ENCODE assay signal across 8 mouse cellular contexts in the genomic region with DNA sequence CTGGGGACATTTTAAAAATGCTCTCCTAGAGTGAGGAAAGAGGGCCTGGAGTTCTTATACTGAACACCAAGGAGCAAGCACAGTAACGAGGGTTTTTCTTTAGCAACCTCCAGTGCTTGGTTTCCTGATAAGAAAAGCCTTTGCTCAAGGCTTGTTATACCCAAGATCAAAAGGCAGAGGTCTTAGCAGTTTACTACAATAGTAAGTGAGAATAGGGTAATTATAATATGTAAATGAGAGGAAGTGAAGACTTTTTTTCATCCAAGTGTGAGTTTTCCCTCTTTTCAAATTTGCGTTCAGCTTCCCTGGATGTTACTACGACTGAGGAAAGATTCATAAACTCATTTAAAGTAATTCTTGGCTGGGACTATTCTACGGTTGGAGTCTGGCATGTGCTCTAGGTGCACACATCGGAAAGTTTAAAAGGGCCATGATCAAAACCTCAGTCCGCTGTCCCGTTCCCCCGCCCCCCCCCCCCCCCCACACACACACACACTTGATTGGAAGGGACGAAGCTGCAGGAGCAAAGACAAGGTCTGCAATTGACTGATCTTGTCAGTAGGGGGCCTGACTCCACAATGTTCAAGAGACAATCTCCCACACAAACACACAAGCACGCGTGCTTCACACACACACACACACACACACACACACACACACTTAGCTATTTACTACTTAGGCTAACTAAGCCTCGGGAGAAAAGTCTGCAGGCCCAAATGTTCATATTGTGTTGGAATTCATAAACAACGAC. TPM values are rescaled to one million over a fixed set of nuclear protein-coding genes. Genes with fewer than 3 reads are reported as not detected.
DNase-seq lines count a peak whose midpoint lies in the region; ATAC-seq lines count a peak whose summit lies in the region.

No protein-coding gene starts in this region.

- no peaks in the 10 kb centered on the region for H3K9me3 ChIP-seq in hindbrain, embryonic 15.5 days

- peak overlapping the region; percentile 95 for H3K4me2 ChIP-seq in hindbrain, embryonic 15.5 days

- H3K4me1 ChIP-seq in hindbrain, embryonic 15.5 days (replicated peaks), result peaks cover 38% of the 10 kb centered on the region

- ATAC-seq in hindbrain, embryonic 15.5 days (ENCODE audit: low FRiP score, low read depth), result no peak

- no peaks in the 10 kb centered on the region for H3K36me3 ChIP-seq in hindbrain, embryonic 15.5 days

- no peak overlapping the region for H3K9ac ChIP-seq in hindbrain, embryonic 15.5 days

- DNase-seq in urinary bladder, postnatal 25 days (ENCODE audit: low spot score), result peak; percentile 20
- DNase-seq in urinary bladder, postnatal 10 days (ENCODE audit: low spot score), result no peak
- peak; percentile 81 to 82 for DNase-seq in cerebellum, postnatal 14 days
- peak; percentile 77 for DNase-seq in gastrocnemius, adult 18-20 months (ENCODE audit: low spot score)
- peak; percentile 44 to 58 for DNase-seq in layer of hippocampus, postnatal 36 days
- peak; percentile 91 for DNase-seq in lung, postnatal 36 days
- peak; percentile 43 for DNase-seq in right cerebral cortex, postnatal 14 days

- peak overlapping the region; percentile 72 for H3K4me3 ChIP-seq in hindbrain, embryonic 15.5 days

- peaks cover 39% of the 10 kb centered on the region for H3K27me3 ChIP-seq in hindbrain, embryonic 15.5 days

- 4% methylated on average over 13 of the region's 13 CpGs for WGBS in hindbrain, embryonic 15.5 days

- H3K27ac ChIP-seq in hindbrain, embryonic 15.5 days (replicated peaks), result peak overlapping the region; percentile 75

RNA-seq across cellular contexts. Expression of a gene that starts 6.4 kb away (rescaled TPM):
- 1 to 10 TPM; 2.0 to 3.3 TPM for total RNA-seq in gastrocnemius, adult 18-20 months (2021)
- polyA plus RNA-seq in hindbrain, embryonic 15.5 days (2015; fragmentation: Nextera tagmentation; extraction: Ambion mirVana), result 16.6 and 24.7 TPM in 2 replicates
- total RNA-seq in layer of hippocampus, postnatal 36 days (2021), result 10 to 100 TPM; 58.3 to 65.2 TPM

Comparison
In these comparisons a context has a peak if more than half of its experiments do, and no peak if none do; other contexts are left out.
1. RNA of a gene that starts 6.4 kb away (total RNA-seq): 58.3 to 65.2 TPM in layer of hippocampus, postnatal 36 days; 2.0 to 3.3 TPM in gastrocnemius, adult 18-20 months; every median in the first group is over 10 times any median in the second.